8 mouse cellular contexts compared by ENCODE assay signal in genomic region chr19:10134692-10135091, GRCm38 (mm10). TPM values are rescaled to one million over a fixed set of nuclear protein-coding genes. Genes with fewer than 3 reads are reported as not detected.
DNase-seq lines count a peak whose midpoint lies in the region; TF ChIP-seq lines count a peak whose summit lies in the region.

No protein-coding gene starts in this region.

- no peak overlapping the region for H3K4me3 ChIP-seq in gastrocnemius, adult 2 months

- peak overlapping the region; percentile 43 for H3K27ac ChIP-seq in gastrocnemius, adult 2 months

- peak; percentile 4 for DNase-seq in cerebellum, adult 9-10 months
- DNase-seq in cerebellum, postnatal 36 days, result no peak
- DNase-seq in gastrocnemius, adult 2 months, result peak; percentile 77
- peak; percentile 45 for DNase-seq in kidney, adult 18-20 months
- DNase-seq in lung, postnatal 25 days (ENCODE audit: low spot score), result peak; percentile 66
- no peak for DNase-seq in thymus, postnatal 25 days
- DNase-seq in layer of hippocampus, adult 11-12 months (ENCODE audit: low spot score), result no peak
- DNase-seq in layer of hippocampus, adult 9-10 months (ENCODE audit: low spot score), result no peak

- no peak for TF ChIP-seq CTCF in gastrocnemius, adult 2 months (IDR thresholded peaks at IDR 0.05)

- intact Hi-C loops in gastrocnemius, adult 2 months (cut with DNase I), result no loop called here

RNA-seq across cellular contexts. Expression of gene Fads2, which starts 33.1 kb away (rescaled TPM):
- 1 to 10 TPM; 1.7 to 4.1 TPM for total RNA-seq in gastrocnemius, adult 2 months (2021)

RNA-seq across cellular contexts. Expression of gene Fads1, which starts 48.0 kb away (rescaled TPM):
- total RNA-seq in gastrocnemius, adult 2 months (2021), result 1 to 10 TPM; 4.2 to 9.9 TPM

Comparison
In these comparisons a context has a peak if more than half of its experiments do, and no peak if none do; other contexts are left out.
1. DNase-seq: peak in cerebellum, adult 9-10 months (single experiment), gastrocnemius, adult 2 months (single experiment), kidney, adult 18-20 months (single experiment) and lung, postnatal 25 days (single experiment); none in cerebellum, postnatal 36 days (0 of 2), thymus, postnatal 25 days (single experiment), layer of hippocampus, adult 11-12 months (single experiment) and layer of hippocampus, adult 9-10 months (single experiment).